Mouse (Mus musculus): ENCODE measurements at regions not wholly inside any gene's neighbourhood (a gene's known extent, or its start where the extent isn't known, plus 50 kb on each side); places are given as distances from the start of the nearest gene placed in this dataset.

- no peak for DNase-seq (ENCODE audit: low spot score)
Observed at GRCm38 (mm10) chr8:75353786-75354185, 52.6 kb downstream of the Gm10358 start.

GRCm38 (mm10) chr8:75350141-75350540 is 56.2 kb downstream of the Gm10358 start:
- DNase-seq (ENCODE audit: low spot score) = no peak

GRCm38 (mm10) chr8:75348047-75348446 is 58.3 kb downstream of the Gm10358 start:
- DNase-seq (ENCODE audit: low spot score) = no peak

GRCm38 (mm10) chr8:75320614-75321013 is 85.8 kb downstream of the Gm10358 start:
- no peak for DNase-seq (ENCODE audit: low spot score)

- no peak for DNase-seq (ENCODE audit: low spot score)
Observed at GRCm38 (mm10) chr8:75318526-75318925, 87.9 kb downstream of the Gm10358 start.

GRCm38 (mm10) chr8:75315886-75316285 is 90.5 kb downstream of the Gm10358 start:
- peak; percentile 31 for DNase-seq (ENCODE audit: low spot score)

GRCm38 (mm10) chr8:75309463-75309862 is 95.7 kb downstream of the Rasd2 start:
- DNase-seq (ENCODE audit: low spot score) = no peak

- DNase-seq (ENCODE audit: low spot score) = no peak
Observed at GRCm38 (mm10) chr8:75291921-75292320, 78.2 kb downstream of the Rasd2 start.

- DNase-seq (ENCODE audit: low spot score) = no peak
Observed at GRCm38 (mm10) chr8:75289933-75290332, 76.2 kb downstream of the Rasd2 start.
